Comparison of ENCODE assay signal across 13 mouse cellular contexts in the genomic region with DNA sequence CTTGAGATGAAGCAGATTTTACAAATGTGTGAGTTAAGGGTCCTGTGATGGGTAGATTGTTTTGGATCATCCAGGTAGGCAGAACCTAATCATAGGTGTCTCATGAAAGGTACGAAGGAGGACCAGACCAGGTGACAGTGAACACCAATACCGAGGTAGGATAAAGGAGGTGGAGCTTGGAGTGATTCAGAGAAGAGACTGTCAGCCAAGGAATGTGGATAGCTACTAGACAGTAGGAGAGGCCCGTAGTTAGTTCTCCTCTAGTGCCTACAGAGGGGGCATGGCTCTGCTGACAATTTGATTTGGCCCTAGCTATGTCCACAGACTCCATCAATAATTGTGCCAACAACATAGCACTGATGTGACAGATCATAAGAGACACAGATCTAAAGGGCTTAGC.
A peak's percentile ranks its signal among the peaks of the same experiment; 100 is the strongest.
DNase-seq lines count a peak whose midpoint lies in the region; ATAC-seq lines count a peak whose summit lies in the region.
"Had no signal": no experiment of that assay in that cellular context is flagged by ENCODE, and none has a peak within 500 bp of the region (broad histone marks: within the 10 kb centered on the region; RNA-seq: fewer than 3 reads in every experiment).

No protein-coding gene starts in this region.

- intact Hi-C loops in heart, postnatal 14 days (cut with DNase I), result no loop called here

- peaks cover 6% of the 10 kb centered on the region; the same call in 1 of the 2 replicates for H3K4me1 ChIP-seq in lung, embryonic 16.5 days (replicated peaks; ENCODE audit: control insufficient read depth, insufficient read depth, low read length)
- H3K4me1 ChIP-seq: embryonic facial prominence, embryonic 10.5 days; forebrain, embryonic 13.5 days; forebrain, embryonic 15.5 days had no signal

- H3K9ac ChIP-seq in lung, embryonic 16.5 days (ENCODE audit: low read length), result no peak overlapping the region
- H3K9ac ChIP-seq: embryonic facial prominence, embryonic 12.5 days; forebrain, embryonic 13.5 days; forebrain, embryonic 15.5 days; forebrain, postnatal 0 days had no signal

- WGBS in lung, embryonic 16.5 days, result 70% methylated on average over 3 of the region's 3 CpGs

- no peak overlapping the region for H3K4me3 ChIP-seq in lung, embryonic 16.5 days (ENCODE audit: low read length)
- H3K4me3 ChIP-seq: embryonic facial prominence, embryonic 10.5 days; embryonic facial prominence, embryonic 12.5 days; forebrain, embryonic 13.5 days; forebrain, embryonic 15.5 days had no signal

- ATAC-seq in lung, embryonic 16.5 days (ENCODE audit: low read depth), result 0 out of 2 replicates have a peak, but pooled peaks have one; percentile 18
- ATAC-seq: activated CD4-positive, CD25-positive, alpha-beta regulatory T cell, adult 4 months; forebrain, embryonic 13.5 days; forebrain, embryonic 15.5 days; forebrain, postnatal 0 days had no signal

- no peak overlapping the region for H3K27ac ChIP-seq in lung, embryonic 16.5 days (ENCODE audit: low read length)
- H3K27ac ChIP-seq: embryonic facial prominence, embryonic 10.5 days; embryonic facial prominence, embryonic 12.5 days; forebrain, embryonic 13.5 days; forebrain, embryonic 15.5 days had no signal

- H3K4me2 ChIP-seq in lung, embryonic 16.5 days (ENCODE audit: low read depth, low read length), result no peak overlapping the region
- H3K4me2 ChIP-seq: embryonic facial prominence, embryonic 12.5 days; forebrain, embryonic 13.5 days; forebrain, embryonic 15.5 days had no signal

- no peaks in the 10 kb centered on the region for H3K9me3 ChIP-seq in lung, embryonic 16.5 days (ENCODE audit: control insufficient read depth, low read length)
- H3K9me3 ChIP-seq: embryonic facial prominence, embryonic 10.5 days; embryonic facial prominence, embryonic 12.5 days; forebrain, embryonic 13.5 days; forebrain, embryonic 15.5 days had no signal

- H3K27me3 ChIP-seq in lung, embryonic 16.5 days (ENCODE audit: control insufficient read depth, insufficient read depth, low read depth, low read length), result no peaks in the 10 kb centered on the region
- H3K27me3 ChIP-seq: embryonic facial prominence, embryonic 12.5 days; forebrain, embryonic 13.5 days; forebrain, embryonic 15.5 days had no signal

- DNase-seq in heart, adult 11 months, result peak; percentile 74
- no peak for DNase-seq in heart, postnatal 14 days
- no peak for DNase-seq in lung, postnatal 36 days
- no peak for DNase-seq in thymus, postnatal 10 days (ENCODE audit: low spot score in 2 of 2)
- DNase-seq: cerebellum, adult 11-12 months; cerebellum, adult 9-10 months; forebrain, postnatal 0 days had no signal

- H3K36me3 ChIP-seq in lung, embryonic 16.5 days (ENCODE audit: control insufficient read depth, insufficient read depth, low read length), result no peaks in the 10 kb centered on the region
- H3K36me3 ChIP-seq: embryonic facial prominence, embryonic 10.5 days; embryonic facial prominence, embryonic 12.5 days; forebrain, embryonic 15.5 days had no signal
